Comparison of ENCODE assay signal across 8 mouse cellular contexts in genomic region chr4:126148161-126148961, GRCm38 (mm10). TPM values are rescaled to one million over a fixed set of nuclear protein-coding genes. Genes with fewer than 3 reads are reported as not detected.
DNase-seq lines count a peak whose midpoint lies in the region; ATAC-seq lines count a peak whose summit lies in the region.

No protein-coding gene starts in this region.

- H3K4me2 ChIP-seq in hindbrain, embryonic 16.5 days (ENCODE audit: low read length): peak overlapping the region; percentile 72
- peak overlapping the region; percentile 67 for H3K4me2 ChIP-seq in liver, embryonic 13.5 days

- H3K4me1 ChIP-seq in hindbrain, embryonic 16.5 days (ENCODE audit: control insufficient read depth, insufficient read depth, low read depth, low read length): peaks cover 12% of the 10 kb centered on the region
- peaks cover 32% of the 10 kb centered on the region for H3K4me1 ChIP-seq in liver, embryonic 13.5 days (replicated peaks)

- peak overlapping the region; percentile 63 for H3K9ac ChIP-seq in hindbrain, embryonic 16.5 days (ENCODE audit: low read depth, low read length)
- H3K9ac ChIP-seq in liver, embryonic 13.5 days: peak overlapping the region; percentile 61

- WGBS in hindbrain, embryonic 16.5 days: under 1% methylated on average over 65 of the region's 67 CpGs
- WGBS in liver, embryonic 13.5 days (ENCODE audit: insufficient replicate concordance): 2% methylated on average over 65 of the region's 67 CpGs

- peak overlapping the region; percentile 64 for H3K27ac ChIP-seq in hindbrain, embryonic 16.5 days (ENCODE audit: low read depth, low read length)
- H3K27ac ChIP-seq in liver, embryonic 13.5 days: peak overlapping the region; percentile 67

- H3K9me3 ChIP-seq in hindbrain, embryonic 16.5 days (ENCODE audit: control insufficient read depth, low read length): no peaks in the 10 kb centered on the region
- H3K9me3 ChIP-seq in liver, embryonic 13.5 days (replicated peaks): no peaks in the 10 kb centered on the region

- peaks cover 26% of the 10 kb centered on the region for H3K27me3 ChIP-seq in hindbrain, embryonic 16.5 days (replicated peaks; ENCODE audit: control insufficient read depth, insufficient read depth, low read length)
- peaks cover 50% of the 10 kb centered on the region for H3K27me3 ChIP-seq in liver, embryonic 13.5 days

- DNase-seq in CD4-positive helper T cell, adult 2 months (ENCODE audit: low read depth, low spot score): peak; percentile 83
- peak; percentile 74 for DNase-seq in adrenal gland, postnatal 25 days
- DNase-seq in gastrocnemius, adult 8-10 months (ENCODE audit: low spot score in 2 of 2): peak; percentile 45 to 66
- no peak for DNase-seq in liver, embryonic 13.5 days
- DNase-seq in natural killer cell, adult 2 months (ENCODE audit: low spot score in 2 of 2): peak; percentile 14 to 35
- peak; percentile 78 to 85 for DNase-seq in thymus, postnatal 36 days
- DNase-seq in layer of hippocampus, postnatal 25 days (ENCODE audit: extremely low spot score in 1 of 2, low spot score in 1 of 2): no peak

- ATAC-seq in hindbrain, embryonic 16.5 days: peak; percentile 37; the same call in 1 of the 2 replicates
- peak; percentile 41 for ATAC-seq in liver, embryonic 13.5 days (ENCODE audit: low read depth)

- no peaks in the 10 kb centered on the region for H3K36me3 ChIP-seq in hindbrain, embryonic 16.5 days (ENCODE audit: control insufficient read depth, insufficient read depth, low read length)
- no peaks in the 10 kb centered on the region for H3K36me3 ChIP-seq in liver, embryonic 13.5 days

- H3K4me3 ChIP-seq in hindbrain, embryonic 16.5 days (ENCODE audit: low read length): peak overlapping the region; percentile 47
- H3K4me3 ChIP-seq in liver, embryonic 13.5 days (replicated peaks): peak overlapping the region; percentile 58

RNA-seq across cellular contexts. Expression of gene Eva1b, which starts 0.8 kb away (rescaled TPM):
- 23.4 and 33.9 TPM in 2 replicates for total RNA-seq in adrenal gland, postnatal 25 days (2021)
- total RNA-seq in gastrocnemius, adult 8-10 months (2022): 1 to 10 TPM; 2.0 to 4.9 (median 2.6) TPM
- 11.8 and 13.7 TPM in 2 replicates for polyA plus RNA-seq in hindbrain, embryonic 16.5 days (2015; fragmentation: Nextera tagmentation; extraction: Ambion mirVana)
- polyA plus RNA-seq in liver, embryonic 13.5 days (2015; fragmentation: Nextera tagmentation; extraction: Ambion mirVana): 11.8 and 13.3 TPM in 2 replicates
- 1 to 10 TPM; 2.8 to 3.1 TPM for total RNA-seq in layer of hippocampus, postnatal 25 days (2021)

RNA-seq across cellular contexts. Expression of gene Sh3d21, which starts 14.9 kb away (rescaled TPM):
- 2.8 and 3.2 TPM in 2 replicates for total RNA-seq in adrenal gland, postnatal 25 days (2021)
- under 1 TPM; 0.46 to 0.86 (median 0.68) TPM for total RNA-seq in gastrocnemius, adult 8-10 months (2022)
- polyA plus RNA-seq in hindbrain, embryonic 16.5 days (2015; fragmentation: Nextera tagmentation; extraction: Ambion mirVana): 1.3 and 1.5 TPM in 2 replicates
- polyA plus RNA-seq in liver, embryonic 13.5 days (2015; fragmentation: Nextera tagmentation; extraction: Ambion mirVana): 0.82 and 1.3 TPM in 2 replicates
- 1 to 10 TPM in 1 of 2 experiments, under 1 TPM in 1; 0.62 to 1.0 TPM for total RNA-seq in layer of hippocampus, postnatal 25 days (2021)

RNA-seq across cellular contexts. Expression of gene Stk40, which starts 44.6 kb away (rescaled TPM):
- 41.2 and 43.1 TPM in 2 replicates for total RNA-seq in adrenal gland, postnatal 25 days (2021)
- 100 to 1,000 TPM; 122 to 135 (median 128) TPM for total RNA-seq in gastrocnemius, adult 8-10 months (2022)
- polyA plus RNA-seq in hindbrain, embryonic 16.5 days (2015; fragmentation: Nextera tagmentation; extraction: Ambion mirVana): 29.5 and 34.3 TPM in 2 replicates
- 13.9 and 15.9 TPM in 2 replicates for polyA plus RNA-seq in liver, embryonic 13.5 days (2015; fragmentation: Nextera tagmentation; extraction: Ambion mirVana)
- 10 to 100 TPM; 23.7 to 26.1 TPM for total RNA-seq in layer of hippocampus, postnatal 25 days (2021)

RNA-seq across cellular contexts. Expression of gene Lsm10, which starts 51.9 kb away (rescaled TPM):
- total RNA-seq in adrenal gland, postnatal 25 days (2021): 45.4 and 48.0 TPM in 2 replicates
- total RNA-seq in gastrocnemius, adult 8-10 months (2022): 10 to 100 TPM in 1 of 4 experiments, 1 to 10 TPM in 3; 8.8 to 10.9 (median 9.4) TPM
- 51.3 and 55.8 TPM in 2 replicates for polyA plus RNA-seq in hindbrain, embryonic 16.5 days (2015; fragmentation: Nextera tagmentation; extraction: Ambion mirVana)
- polyA plus RNA-seq in liver, embryonic 13.5 days (2015; fragmentation: Nextera tagmentation; extraction: Ambion mirVana): 31.1 and 31.3 TPM in 2 replicates
- total RNA-seq in layer of hippocampus, postnatal 25 days (2021): 10 to 100 TPM; 14.7 to 17.6 TPM

RNA-seq across cellular contexts. Expression of gene Thrap3, which starts 54.2 kb away (rescaled TPM):
- total RNA-seq in adrenal gland, postnatal 25 days (2021): 190 and 232 TPM in 2 replicates
- 100 to 1,000 TPM in 3 of 4 experiments, 10 to 100 TPM in 1; 95.8 to 107 (median 105) TPM for total RNA-seq in gastrocnemius, adult 8-10 months (2022)
- 107 and 120 TPM in 2 replicates for polyA plus RNA-seq in hindbrain, embryonic 16.5 days (2015; fragmentation: Nextera tagmentation; extraction: Ambion mirVana)
- 98.1 and 121 TPM in 2 replicates for polyA plus RNA-seq in liver, embryonic 13.5 days (2015; fragmentation: Nextera tagmentation; extraction: Ambion mirVana)
- total RNA-seq in layer of hippocampus, postnatal 25 days (2021): 100 to 1,000 TPM; 133 to 154 TPM

Comparison
In these comparisons a context has a peak if more than half of its experiments do, and no peak if none do; other contexts are left out.
1. DNase-seq: peak in CD4-positive helper T cell, adult 2 months (single experiment), adrenal gland, postnatal 25 days (single experiment), gastrocnemius, adult 8-10 months (2 of 2), natural killer cell, adult 2 months (2 of 2) and thymus, postnatal 36 days (2 of 2); none in liver, embryonic 13.5 days (single experiment) and layer of hippocampus, postnatal 25 days (0 of 2).